Mouse (Mus musculus) liver, postnatal 0 days (tissue): ENCODE measurements around the gene Napepld.

Source experiments
- CTCF ChIP-seq: sonication (generic); IDR thresholded peaks from 2 replicates; pipeline ENCODE4 v1.5.1; 2016; ENCODE audit warnings: antibody characterized with exemption, low read depth
- EP300 ChIP-seq: IDR thresholded peaks from 2 replicates; pipeline ENCODE4 v1.6.1; 2016; ENCODE audit warnings: antibody characterized with exemption, low read depth, mild to moderate bottlenecking

DNA sequence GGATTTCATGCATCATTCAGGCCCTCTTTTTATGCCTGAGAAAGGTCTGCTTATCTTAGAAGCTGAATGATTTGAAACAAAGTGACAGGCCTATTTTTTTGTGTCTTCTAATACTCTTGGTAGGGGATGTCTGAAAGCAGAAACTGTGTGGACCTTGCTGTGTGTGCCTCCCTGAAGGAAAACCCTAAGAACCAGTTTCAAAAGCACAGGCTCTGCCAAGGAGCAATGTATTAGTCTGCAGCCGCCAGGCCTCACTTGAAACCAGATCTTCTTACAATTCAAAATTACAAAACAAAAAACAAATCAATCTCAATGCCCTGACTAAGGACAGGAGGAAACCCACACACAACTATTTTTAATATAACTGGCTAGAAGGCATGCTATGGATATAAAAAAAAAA lies 23.2 kb upstream of the Napepld start:
- no peak for TF ChIP-seq CTCF
- TF ChIP-seq EP300: no peak
